Mouse (Mus musculus) right cerebral cortex, postnatal 4 days (tissue): ENCODE results near the gene Col7a1.

Experiments
- DNase-seq: peaks from one replicate; pipeline ENCODE4 v3.0.0-alpha.2; 2022

Gene Col7a1

GRCm38 (mm10) chr9:109027521-109027920 lies 74.1 kb downstream of the Col7a1 start:
- DNase-seq, result no peak

GRCm38 (mm10) chr9:109028421-109028820 lies 75.0 kb downstream of the Col7a1 start:
- no peak for DNase-seq

GRCm38 (mm10) chr9:109028919-109029318 lies 75.5 kb downstream of the Col7a1 start:
- no peak for DNase-seq

- no peak for DNase-seq
Measured at GRCm38 (mm10) chr9:109030312-109030711, 76.9 kb downstream of the Col7a1 start.

GRCm38 (mm10) chr9:109031001-109031400 lies 77.6 kb downstream of the Col7a1 start:
- no peak for DNase-seq

GRCm38 (mm10) chr9:109031686-109032085 lies 78.3 kb downstream of the Col7a1 start:
- DNase-seq, result no peak

- no peak for DNase-seq
Measured at GRCm38 (mm10) chr9:109032435-109032834, 79.0 kb downstream of the Col7a1 start.
